ENCODE assay signal across 19 mouse cellular contexts in genomic region chr12:33210856-33211255, GRCm38 (mm10).
DNase-seq lines count a peak whose midpoint lies in the region; ATAC-seq and TF ChIP-seq lines count a peak whose summit lies in the region.
"Had no signal": no experiment of that assay in that cellular context is flagged by ENCODE, and none has a peak within 500 bp of the region (broad histone marks: within the 10 kb centered on the region; RNA-seq: fewer than 3 reads in every experiment).

No protein-coding gene starts in this region.

- no peaks in the 10 kb centered on the region for H3K27me3 ChIP-seq in liver, embryonic 12.5 days (replicated peaks)
- H3K27me3 ChIP-seq in liver, embryonic 11.5 days (replicated peaks; ENCODE audit: control insufficient read depth, insufficient read depth, low read length), result no peaks in the 10 kb centered on the region
- H3K27me3 ChIP-seq in liver, embryonic 15.5 days, result no peaks in the 10 kb centered on the region
- H3K27me3 ChIP-seq in CH12.LX (replicated peaks), result no peaks in the 10 kb centered on the region
- H3K27me3 ChIP-seq: embryonic facial prominence, embryonic 12.5 days; forebrain, embryonic 13.5 days; forebrain, embryonic 15.5 days had no signal

- H3K27ac ChIP-seq in liver, embryonic 12.5 days, result peak overlapping the region; percentile 26; the same call in 1 of the 2 replicates
- no peak overlapping the region for H3K27ac ChIP-seq in liver, embryonic 11.5 days (ENCODE audit: low read depth, low read length)
- peak overlapping the region; percentile 12; the same call in 1 of the 2 replicates for H3K27ac ChIP-seq in liver, embryonic 15.5 days (replicated peaks)
- H3K27ac ChIP-seq in CH12.LX (ENCODE audit: insufficient read depth, low read depth), result no peak overlapping the region
- H3K27ac ChIP-seq: embryonic facial prominence, embryonic 10.5 days; embryonic facial prominence, embryonic 12.5 days; forebrain, embryonic 13.5 days; forebrain, embryonic 15.5 days had no signal

- in situ Hi-C loops in CH12.LX (cut with MboI; ENCODE audit: low pct_ligation_motif_present, low pct_unique_long_range_greater_than_20kb, low sequenced_read_pairs), result no loop called here

- DNase-seq in liver, embryonic 11.5 days (ENCODE audit: low spot score), result no peak
- DNase-seq in liver, result no peak
- DNase-seq in CH12.LX (ENCODE audit: extremely low read depth), result peak; percentile 32
- DNase-seq in Muller cell, postnatal 12 days (ENCODE audit: inconsistent ontology term), result peak; percentile 81
- no peak for DNase-seq in kidney, adult 11 months
- DNase-seq: adrenal gland, postnatal 10 days; adrenal gland, postnatal 25 days; cerebellum, adult 11-12 months; cerebellum, adult 2 months; cerebellum, adult 9-10 months; cerebellum, postnatal 25 days; forebrain, postnatal 0 days had no signal

- H3K4me2 ChIP-seq in liver, embryonic 12.5 days, result no peak overlapping the region
- H3K4me2 ChIP-seq in liver, embryonic 11.5 days, result no peak overlapping the region
- H3K4me2 ChIP-seq in liver, embryonic 15.5 days, result no peak overlapping the region
- H3K4me2 ChIP-seq in CH12.LX (ENCODE audit: insufficient read depth, low read depth, poor library complexity, severe bottlenecking), result no peak overlapping the region
- H3K4me2 ChIP-seq: embryonic facial prominence, embryonic 12.5 days; forebrain, embryonic 13.5 days; forebrain, embryonic 15.5 days had no signal

- ATAC-seq in liver, embryonic 12.5 days, result no peak
- no peak for ATAC-seq in liver, embryonic 11.5 days (replicated peaks; ENCODE audit: low FRiP score)
- ATAC-seq in liver, embryonic 15.5 days (ENCODE audit: insufficient read depth), result no peak
- ATAC-seq: CD4-positive, CD25-positive, alpha-beta regulatory T cell, adult 4 months; forebrain, embryonic 13.5 days; forebrain, embryonic 15.5 days; forebrain, postnatal 0 days had no signal

- 46% methylated on average over 4 of the region's 4 CpGs for WGBS in liver, embryonic 12.5 days (ENCODE audit: insufficient replicate concordance)
- WGBS in liver, embryonic 11.5 days, result 57% methylated on average over 4 of the region's 4 CpGs
- WGBS in liver, embryonic 15.5 days (ENCODE audit: insufficient replicate concordance), result 29% methylated on average over 4 of the region's 4 CpGs

- H3K9ac ChIP-seq in liver, embryonic 12.5 days, result no peak overlapping the region
- H3K9ac ChIP-seq in liver, embryonic 11.5 days (ENCODE audit: low read depth, low read length), result no peak overlapping the region
- H3K9ac ChIP-seq in liver, embryonic 15.5 days, result no peak overlapping the region
- no peak overlapping the region for H3K9ac ChIP-seq in CH12.LX (ENCODE audit: insufficient read depth, low read depth)
- H3K9ac ChIP-seq: embryonic facial prominence, embryonic 12.5 days; forebrain, embryonic 13.5 days; forebrain, embryonic 15.5 days; forebrain, postnatal 0 days had no signal

- dilution Hi-C loops in CH12.LX (cut with MboI; ENCODE audit: extremely low pct_ligation_motif_present, extremely low pct_unique_long_range_greater_than_20kb, low sequenced_read_pairs), result no loop called here

- peaks cover 21% of the 10 kb centered on the region for H3K4me1 ChIP-seq in liver, embryonic 12.5 days
- H3K4me1 ChIP-seq in liver, embryonic 11.5 days (replicated peaks; ENCODE audit: control insufficient read depth, insufficient read depth, low read length), result no peaks in the 10 kb centered on the region
- peaks cover 17% of the 10 kb centered on the region for H3K4me1 ChIP-seq in liver, embryonic 15.5 days (replicated peaks)
- H3K4me1 ChIP-seq in CH12.LX (ENCODE audit: control insufficient read depth in 1 of 2, insufficient read depth in 2 of 2), result peaks cover 4 to 67% of the 10 kb centered on the region in 2 experiments; a peak in 3 of 4 replicates
- H3K4me1 ChIP-seq: embryonic facial prominence, embryonic 10.5 days; embryonic facial prominence, embryonic 12.5 days had no signal

- no peak overlapping the region for H3K4me3 ChIP-seq in liver, embryonic 12.5 days
- no peak overlapping the region for H3K4me3 ChIP-seq in liver, embryonic 11.5 days (ENCODE audit: low read depth, low read length)
- no peak overlapping the region for H3K4me3 ChIP-seq in liver, embryonic 15.5 days (replicated peaks)
- no peak overlapping the region for H3K4me3 ChIP-seq in CH12.LX (replicated peaks in 1 of 3; ENCODE audit: low read depth in 2 of 3, low read length in 2 of 3, poor library complexity in 1 of 3)
- H3K4me3 ChIP-seq: embryonic facial prominence, embryonic 10.5 days; embryonic facial prominence, embryonic 12.5 days; forebrain, embryonic 13.5 days; forebrain, embryonic 15.5 days had no signal

- H3K79me2 ChIP-seq in CH12.LX (replicated peaks; ENCODE audit: control insufficient read depth, extremely low read depth, insufficient read depth, poor library complexity, severe bottlenecking), result peaks cover 5% of the 10 kb centered on the region

- peaks cover 4% of the 10 kb centered on the region; the same call in 1 of the 2 replicates for H3K36me3 ChIP-seq in liver, embryonic 12.5 days
- H3K36me3 ChIP-seq in liver, embryonic 11.5 days (ENCODE audit: control insufficient read depth, insufficient read depth, low read length), result no peaks in the 10 kb centered on the region
- H3K36me3 ChIP-seq in liver, embryonic 15.5 days (replicated peaks), result no peaks in the 10 kb centered on the region
- peaks cover 16 to 73% of the 10 kb centered on the region in 2 experiments for H3K36me3 ChIP-seq in CH12.LX (replicated peaks in 1 of 2; ENCODE audit: control insufficient read depth in 1 of 2, insufficient read depth in 1 of 2, low read length in 1 of 2)
- H3K36me3 ChIP-seq: embryonic facial prominence, embryonic 12.5 days; forebrain, embryonic 15.5 days had no signal

- TF ChIP-seq RAD21 in CH12.LX (IDR thresholded peaks at IDR 0.05; ENCODE audit: low read depth, low read length), result no peak

- TF ChIP-seq CTCF in CH12.LX (conservative IDR thresholded peaks at IDR 0.05 in 1 of 2, IDR thresholded peaks at IDR 0.05 in 1 of 2; ENCODE audit: low read depth in 2 of 2, low read length in 2 of 2), result no peak

- TF ChIP-seq EP300 in CH12.LX (IDR thresholded peaks at IDR 0.05; ENCODE audit: low read length), result no peak

- no peak for TF ChIP-seq POLR2A in CH12.LX (IDR thresholded peaks at IDR 0.05; ENCODE audit: low read depth, low read length)

- H3K9me3 ChIP-seq in liver, embryonic 12.5 days (replicated peaks), result no peaks in the 10 kb centered on the region
- H3K9me3 ChIP-seq in liver, embryonic 11.5 days (ENCODE audit: control insufficient read depth, low read length), result no peaks in the 10 kb centered on the region
- no peaks in the 10 kb centered on the region for H3K9me3 ChIP-seq in liver, embryonic 15.5 days (replicated peaks)
- no peaks in the 10 kb centered on the region for H3K9me3 ChIP-seq in CH12.LX (replicated peaks; ENCODE audit: low read length)
- H3K9me3 ChIP-seq: embryonic facial prominence, embryonic 10.5 days; embryonic facial prominence, embryonic 12.5 days; forebrain, embryonic 13.5 days; forebrain, embryonic 15.5 days had no signal

TF ChIP-seq in CH12.LX, 34 proteins besides CTCF, POLR2A, EP300 and RAD21:
- TF ChIP-seq MAZ (IDR thresholded peaks at IDR 0.05; ENCODE audit: low read depth, low read length) (no peak), ETS1 (conservative IDR thresholded peaks at IDR 0.05; ENCODE audit: low read depth, low read length) (no peak), SIN3A (IDR thresholded peaks at IDR 0.05; ENCODE audit: low read length) (no peak), KAT2A (IDR thresholded peaks at IDR 0.05; ENCODE audit: insufficient replicate concordance, low read length) (no peak), USF1 (IDR thresholded peaks at IDR 0.05; ENCODE audit: low read depth, low read length) (no peak), USF2 (conservative IDR thresholded peaks at IDR 0.05; ENCODE audit: low read depth, low read length) (no peak), GABPA (IDR thresholded peaks at IDR 0.05; ENCODE audit: insufficient replicate concordance, low read depth, low read length) (no peak), TBP (conservative IDR thresholded peaks at IDR 0.05; ENCODE audit: low read depth, low read length) (no peak), E2F4 (IDR thresholded peaks at IDR 0.05; ENCODE audit: insufficient replicate concordance, low read depth, low read length) (no peak), MEF2A (IDR thresholded peaks at IDR 0.05; ENCODE audit: borderline replicate concordance, low read depth, low read length) (no peak), UBTF (IDR thresholded peaks at IDR 0.05; ENCODE audit: low read depth, low read length) (no peak), POLR2AphosphoS2 (IDR thresholded peaks at IDR 0.05; ENCODE audit: low read depth, low read length) (no peak), TCF12 (IDR thresholded peaks at IDR 0.05; ENCODE audit: low read depth, low read length) (no peak), ZNF384 (IDR thresholded peaks at IDR 0.05; ENCODE audit: low read depth, low read length) (no peak), SMC3 (IDR thresholded peaks at IDR 0.05; ENCODE audit: low read depth, low read length) (no peak), ZC3H11A (IDR thresholded peaks at IDR 0.05; ENCODE audit: low read depth, low read length) (no peak), IRF4 (IDR thresholded peaks at IDR 0.05; ENCODE audit: low read depth, low read length) (no peak), PAX5 (IDR thresholded peaks at IDR 0.05; ENCODE audit: low read length) (no peak)
TF ChIP-seq in CH12.LX: peak in this region for 0.

Comparison
In these comparisons a context has a peak if more than half of its experiments do, and no peak if none do; other contexts are left out.
1. H3K27ac ChIP-seq: peak in liver, embryonic 12.5 days (single experiment) and liver, embryonic 15.5 days (single experiment); none in liver, embryonic 11.5 days (single experiment) and CH12.LX (single experiment).
2. DNase-seq: peak in CH12.LX (single experiment) and Muller cell, postnatal 12 days (single experiment); none in liver, embryonic 11.5 days (single experiment), liver (single experiment) and kidney, adult 11 months (single experiment).